Mouse (Mus musculus): Measurements from ENCODE around the gene Sestd1. TPM values are rescaled to one million over a fixed set of nuclear protein-coding genes. Genes with fewer than 3 reads are reported as not detected.

The Sestd1 gene
- 12.2 to 21.1 TPM (median 19.7 TPM) in 3 replicates for total RNA-seq (2017)

- ATAC-seq (replicated peaks; ENCODE audit: insufficient number of reproducible peaks, low FRiP score, low TSS enrichment, poor library complexity, severe bottlenecking), result peak; percentile 67
Observed at GRCm38 (mm10) chr2:77280512-77281409, at the start of gene Sestd1. Gene Sestd1 (minus strand): TSS chr2:77280592.

GRCm38 (mm10) chr2:77327246-77327645 lies 46.9 kb upstream of the Sestd1 start:
- no peak for ATAC-seq (replicated peaks; ENCODE audit: insufficient number of reproducible peaks, low FRiP score, low TSS enrichment, poor library complexity, severe bottlenecking)

GRCm38 (mm10) chr2:77323739-77324138 lies 43.3 kb upstream of the Sestd1 start:
- ATAC-seq (replicated peaks; ENCODE audit: insufficient number of reproducible peaks, low FRiP score, low TSS enrichment, poor library complexity, severe bottlenecking), result no peak

GRCm38 (mm10) chr2:77323156-77323555 lies 42.8 kb upstream of the Sestd1 start:
- ATAC-seq (replicated peaks; ENCODE audit: insufficient number of reproducible peaks, low FRiP score, low TSS enrichment, poor library complexity, severe bottlenecking), result no peak

GRCm38 (mm10) chr2:77319196-77319595 lies 38.8 kb upstream of the Sestd1 start:
- no peak for ATAC-seq (replicated peaks; ENCODE audit: insufficient number of reproducible peaks, low FRiP score, low TSS enrichment, poor library complexity, severe bottlenecking)

- no peak for ATAC-seq (replicated peaks; ENCODE audit: insufficient number of reproducible peaks, low FRiP score, low TSS enrichment, poor library complexity, severe bottlenecking)
Observed at GRCm38 (mm10) chr2:77316961-77317360, 36.6 kb upstream of the Sestd1 start.

GRCm38 (mm10) chr2:77313846-77314245 lies 33.5 kb upstream of the Sestd1 start:
- ATAC-seq (replicated peaks; ENCODE audit: insufficient number of reproducible peaks, low FRiP score, low TSS enrichment, poor library complexity, severe bottlenecking), result no peak

GRCm38 (mm10) chr2:77312616-77313015 lies 32.2 kb upstream of the Sestd1 start:
- ATAC-seq (replicated peaks; ENCODE audit: insufficient number of reproducible peaks, low FRiP score, low TSS enrichment, poor library complexity, severe bottlenecking), result no peak

- ATAC-seq (replicated peaks; ENCODE audit: insufficient number of reproducible peaks, low FRiP score, low TSS enrichment, poor library complexity, severe bottlenecking), result peak; percentile 75; the same call in 1 of the 2 replicates
Observed at GRCm38 (mm10) chr2:77309313-77309712, 28.9 kb upstream of the Sestd1 start.

GRCm38 (mm10) chr2:77304494-77304893 lies 24.1 kb upstream of the Sestd1 start:
- peak; percentile 59 for ATAC-seq (replicated peaks; ENCODE audit: insufficient number of reproducible peaks, low FRiP score, low TSS enrichment, poor library complexity, severe bottlenecking)

- no peak for ATAC-seq (replicated peaks; ENCODE audit: insufficient number of reproducible peaks, low FRiP score, low TSS enrichment, poor library complexity, severe bottlenecking)
Observed at GRCm38 (mm10) chr2:77303716-77304115, 23.3 kb upstream of the Sestd1 start.

- no peak for ATAC-seq (replicated peaks; ENCODE audit: insufficient number of reproducible peaks, low FRiP score, low TSS enrichment, poor library complexity, severe bottlenecking)
Observed at GRCm38 (mm10) chr2:77302655-77303348, 22.4 kb upstream of the Sestd1 start.

GRCm38 (mm10) chr2:77301687-77302389 lies 21.4 kb upstream of the Sestd1 start:
- ATAC-seq (replicated peaks; ENCODE audit: insufficient number of reproducible peaks, low FRiP score, low TSS enrichment, poor library complexity, severe bottlenecking), result no peak

GRCm38 (mm10) chr2:77289701-77290100 lies 9.3 kb upstream of the Sestd1 start:
- no peak for ATAC-seq (replicated peaks; ENCODE audit: insufficient number of reproducible peaks, low FRiP score, low TSS enrichment, poor library complexity, severe bottlenecking)

- ATAC-seq (replicated peaks; ENCODE audit: insufficient number of reproducible peaks, low FRiP score, low TSS enrichment, poor library complexity, severe bottlenecking), result no peak
Observed at GRCm38 (mm10) chr2:77286755-77287154, 6.4 kb upstream of the Sestd1 start.

GRCm38 (mm10) chr2:77284281-77284899 lies 4.0 kb upstream of the Sestd1 start:
- ATAC-seq (replicated peaks; ENCODE audit: insufficient number of reproducible peaks, low FRiP score, low TSS enrichment, poor library complexity, severe bottlenecking), result no peak

GRCm38 (mm10) chr2:77279861-77280511 lies 406 bp downstream of the Sestd1 start:
- 0 out of 2 replicates have a peak, but pooled peaks have one; percentile 10 for ATAC-seq (replicated peaks; ENCODE audit: insufficient number of reproducible peaks, low FRiP score, low TSS enrichment, poor library complexity, severe bottlenecking)

- no peak for ATAC-seq (replicated peaks; ENCODE audit: insufficient number of reproducible peaks, low FRiP score, low TSS enrichment, poor library complexity, severe bottlenecking)
Observed at GRCm38 (mm10) chr2:77277272-77277671, 3.1 kb downstream of the Sestd1 start.
